Comparison of ENCODE assay signal across 26 mouse cellular contexts in the genomic region with DNA sequence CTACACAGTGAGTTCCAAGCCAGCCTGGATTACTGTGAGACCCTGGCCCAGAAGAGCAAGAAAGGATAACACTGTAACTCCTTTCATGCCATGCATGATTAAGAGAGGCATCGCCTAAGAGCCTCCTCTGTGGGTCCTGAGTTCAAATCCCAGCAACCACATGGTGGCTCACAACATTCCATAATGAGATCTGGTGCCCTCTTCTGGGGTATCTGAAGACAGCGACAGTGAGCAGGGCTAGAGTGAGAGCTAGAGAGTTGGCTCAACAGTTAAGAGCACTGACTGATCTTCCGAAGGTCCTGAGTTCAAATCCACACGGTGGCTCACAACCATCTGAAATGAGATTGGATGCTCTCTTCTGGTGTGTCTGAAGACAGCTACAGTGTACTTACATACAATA. TPM values are rescaled to one million over a fixed set of nuclear protein-coding genes. Genes with fewer than 3 reads are reported as not detected.
DNase-seq lines count a peak whose midpoint lies in the region; ATAC-seq and TF ChIP-seq lines count a peak whose summit lies in the region.
"Had no signal": no experiment of that assay in that cellular context is flagged by ENCODE, and none has a peak within 500 bp of the region (broad histone marks: within the 10 kb centered on the region; RNA-seq: fewer than 3 reads in every experiment).

No protein-coding gene starts in this region.

- no peaks in the 10 kb centered on the region for H3K27me3 ChIP-seq in intestine, postnatal 0 days (replicated peaks; ENCODE audit: control insufficient read depth, insufficient read depth, low read length)
- H3K27me3 ChIP-seq in intestine, embryonic 16.5 days (replicated peaks; ENCODE audit: control insufficient read depth, insufficient read depth, low read length) = no peaks in the 10 kb centered on the region
- no peaks in the 10 kb centered on the region for H3K27me3 ChIP-seq in liver, postnatal 0 days (ENCODE audit: insufficient read depth, low read length)
- no peaks in the 10 kb centered on the region for H3K27me3 ChIP-seq in liver, embryonic 11.5 days (replicated peaks; ENCODE audit: control insufficient read depth, insufficient read depth, low read length)
- H3K27me3 ChIP-seq: embryonic facial prominence, embryonic 13.5 days; forebrain, embryonic 12.5 days; heart, embryonic 12.5 days; intestine, embryonic 15.5 days; Patski had no signal

- WGBS in intestine, postnatal 0 days = 96% methylated on average over 4 of the region's 4 CpGs
- WGBS in intestine, embryonic 16.5 days = 96% methylated on average over 4 of the region's 4 CpGs
- WGBS in liver, postnatal 0 days (ENCODE audit: insufficient replicate concordance) = 86% methylated on average over 4 of the region's 4 CpGs
- WGBS in liver, embryonic 11.5 days = 88% methylated on average over 4 of the region's 4 CpGs

- H3K36me3 ChIP-seq in intestine, postnatal 0 days (ENCODE audit: control insufficient read depth, insufficient read depth) = peaks cover 4% of the 10 kb centered on the region; the same call in 1 of the 2 replicates
- no peaks in the 10 kb centered on the region for H3K36me3 ChIP-seq in intestine, embryonic 16.5 days (ENCODE audit: control insufficient read depth, insufficient read depth, low read length)
- no peaks in the 10 kb centered on the region for H3K36me3 ChIP-seq in liver, postnatal 0 days (replicated peaks; ENCODE audit: insufficient read depth, low read length)
- H3K36me3 ChIP-seq in liver, embryonic 11.5 days (ENCODE audit: control insufficient read depth, insufficient read depth, low read length) = 0 out of 2 replicates have a peak, but pooled peaks cover 2% of the 10 kb centered on the region
- H3K36me3 ChIP-seq: intestine, embryonic 15.5 days had no signal

- no peak for ATAC-seq in cerebellum, adult (ENCODE audit: insufficient number of reproducible peaks, low FRiP score, low TSS enrichment)
- ATAC-seq in intestine, postnatal 0 days = no peak
- ATAC-seq in intestine, embryonic 16.5 days = no peak
- no peak for ATAC-seq in liver, postnatal 0 days
- ATAC-seq in liver, embryonic 11.5 days (replicated peaks; ENCODE audit: low FRiP score) = no peak
- ATAC-seq: CD4-positive, CD25-positive, alpha-beta regulatory T cell, adult 4 months; forebrain, embryonic 16.5 days; intestine, embryonic 15.5 days; Patski had no signal

- H3K4me3 ChIP-seq in intestine, postnatal 0 days (ENCODE audit: low read depth, low read length) = no peak overlapping the region
- no peak overlapping the region for H3K4me3 ChIP-seq in intestine, embryonic 16.5 days (ENCODE audit: low read length)
- no peak overlapping the region for H3K4me3 ChIP-seq in liver, postnatal 0 days (ENCODE audit: low read depth, low read length)
- no peak overlapping the region for H3K4me3 ChIP-seq in liver, embryonic 11.5 days (ENCODE audit: low read depth, low read length)
- H3K4me3 ChIP-seq: embryonic facial prominence, embryonic 13.5 days; forebrain, embryonic 12.5 days; heart, embryonic 12.5 days; hindbrain, embryonic 10.5 days; intestine, embryonic 15.5 days had no signal

- H3K4me2 ChIP-seq in intestine, postnatal 0 days (replicated peaks; ENCODE audit: low read depth) = no peak overlapping the region
- H3K4me2 ChIP-seq in intestine, embryonic 16.5 days (ENCODE audit: low read depth, low read length) = no peak overlapping the region
- H3K4me2 ChIP-seq in liver, postnatal 0 days (ENCODE audit: low read depth, low read length) = no peak overlapping the region
- no peak overlapping the region for H3K4me2 ChIP-seq in liver, embryonic 11.5 days
- H3K4me2 ChIP-seq: embryonic facial prominence, embryonic 13.5 days; forebrain, embryonic 12.5 days; heart, embryonic 12.5 days; hindbrain, embryonic 14.5 days; intestine, embryonic 15.5 days had no signal

- TF ChIP-seq EP300 in liver, postnatal 0 days (IDR thresholded peaks at IDR 0.05; ENCODE audit: low read depth) = no peak

- peak; percentile 49 for DNase-seq in cerebellum, adult 11-12 months
- no peak for DNase-seq in liver, postnatal 0 days
- no peak for DNase-seq in liver, embryonic 11.5 days (ENCODE audit: low spot score)
- no peak for DNase-seq in adrenal gland, adult 8-10 months
- DNase-seq in thymus, postnatal 10 days (ENCODE audit: low spot score in 2 of 2) = no peak
- DNase-seq: adrenal gland, postnatal 25 days; B cell, adult 2 months; cerebellum, adult 11 months; cerebellum, postnatal 14 days; gastrocnemius, postnatal 14 days had no signal

- peak; percentile 39 for TF ChIP-seq CTCF in intestine, postnatal 0 days (IDR thresholded peaks at IDR 0.05; ENCODE audit: low read depth)
- peak; percentile 34 for TF ChIP-seq CTCF in liver, postnatal 0 days (IDR thresholded peaks at IDR 0.05; ENCODE audit: low read depth)

- H3K4me1 ChIP-seq in intestine, postnatal 0 days (replicated peaks; ENCODE audit: control insufficient read depth, insufficient read depth, low read length) = no peaks in the 10 kb centered on the region
- H3K4me1 ChIP-seq in intestine, embryonic 16.5 days (ENCODE audit: control insufficient read depth, insufficient read depth, low read length) = no peaks in the 10 kb centered on the region
- H3K4me1 ChIP-seq in liver, postnatal 0 days (ENCODE audit: insufficient read depth) = peaks cover 16% of the 10 kb centered on the region
- H3K4me1 ChIP-seq in liver, embryonic 11.5 days (replicated peaks; ENCODE audit: control insufficient read depth, insufficient read depth, low read length) = peaks cover 22% of the 10 kb centered on the region
- H3K4me1 ChIP-seq: embryonic facial prominence, embryonic 13.5 days; forebrain, embryonic 12.5 days; hindbrain, embryonic 10.5 days had no signal

- H3K9ac ChIP-seq in intestine, postnatal 0 days (ENCODE audit: low read depth, low read length) = no peak overlapping the region
- H3K9ac ChIP-seq in intestine, embryonic 16.5 days (ENCODE audit: low read depth, low read length) = no peak overlapping the region
- H3K9ac ChIP-seq in liver, postnatal 0 days (replicated peaks) = no peak overlapping the region
- H3K9ac ChIP-seq in liver, embryonic 11.5 days (ENCODE audit: low read depth, low read length) = no peak overlapping the region
- H3K9ac ChIP-seq: embryonic facial prominence, embryonic 13.5 days; forebrain, embryonic 12.5 days; heart, embryonic 12.5 days; hindbrain, embryonic 14.5 days; intestine, embryonic 15.5 days had no signal

- H3K27ac ChIP-seq in intestine, postnatal 0 days (ENCODE audit: low read depth, low read length) = no peak overlapping the region
- H3K27ac ChIP-seq in intestine, embryonic 16.5 days (ENCODE audit: low read length) = no peak overlapping the region
- H3K27ac ChIP-seq in liver, postnatal 0 days (ENCODE audit: low read depth) = no peak overlapping the region
- no peak overlapping the region for H3K27ac ChIP-seq in liver, embryonic 11.5 days (ENCODE audit: low read depth, low read length)
- H3K27ac ChIP-seq: embryonic facial prominence, embryonic 13.5 days; forebrain, embryonic 12.5 days; hindbrain, embryonic 10.5 days; hindbrain, embryonic 14.5 days; intestine, embryonic 15.5 days had no signal

- no peaks in the 10 kb centered on the region for H3K9me3 ChIP-seq in intestine, postnatal 0 days (ENCODE audit: control insufficient read depth)
- no peaks in the 10 kb centered on the region for H3K9me3 ChIP-seq in intestine, embryonic 16.5 days (ENCODE audit: control insufficient read depth, low read length)
- H3K9me3 ChIP-seq in liver, postnatal 0 days (ENCODE audit: low read length) = no peaks in the 10 kb centered on the region
- H3K9me3 ChIP-seq in liver, embryonic 11.5 days (ENCODE audit: control insufficient read depth, low read length) = no peaks in the 10 kb centered on the region
- H3K9me3 ChIP-seq: embryonic facial prominence, embryonic 13.5 days; forebrain, embryonic 12.5 days; heart, embryonic 12.5 days; hindbrain, embryonic 10.5 days; intestine, embryonic 15.5 days had no signal

RNA-seq across cellular contexts. Expression of gene Mindy1, which starts 6.7 kb away (rescaled TPM):
- polyA plus RNA-seq in intestine, postnatal 0 days (2015; fragmentation: Nextera tagmentation; extraction: Ambion mirVana) = 36.4 and 38.0 TPM in 2 replicates
- polyA plus RNA-seq in intestine, embryonic 16.5 days (2015; fragmentation: Nextera tagmentation; extraction: Ambion mirVana) = 39.8 and 41.4 TPM in 2 replicates
- 41.4 and 42.8 TPM in 2 replicates for polyA plus RNA-seq in liver, postnatal 0 days (2015; fragmentation: Nextera tagmentation; extraction: Ambion mirVana)
- 29.0 and 29.9 TPM in 2 replicates for polyA plus RNA-seq in liver, embryonic 11.5 days (2014; fragmentation: Nextera tagmentation; extraction: Ambion mirVana)
- 100 to 1,000 TPM; 127 to 191 (median 150) TPM for total RNA-seq in adrenal gland, adult 8-10 months (2022)

RNA-seq across cellular contexts. Expression of gene Prune1, which starts 7.4 kb away (rescaled TPM):
- polyA plus RNA-seq in intestine, postnatal 0 days (2015; fragmentation: Nextera tagmentation; extraction: Ambion mirVana) = 9.2 and 10.1 TPM in 2 replicates
- 15.0 and 16.1 TPM in 2 replicates for polyA plus RNA-seq in intestine, embryonic 16.5 days (2015; fragmentation: Nextera tagmentation; extraction: Ambion mirVana)
- polyA plus RNA-seq in liver, postnatal 0 days (2015; fragmentation: Nextera tagmentation; extraction: Ambion mirVana) = 10.6 and 10.7 TPM in 2 replicates
- polyA plus RNA-seq in liver, embryonic 11.5 days (2014; fragmentation: Nextera tagmentation; extraction: Ambion mirVana) = 19.8 and 22.7 TPM in 2 replicates
- 10 to 100 TPM; 26.8 to 34.8 (median 31.7) TPM for total RNA-seq in adrenal gland, adult 8-10 months (2022)

RNA-seq across cellular contexts. Expression of gene Bnipl, which starts 23.5 kb away (rescaled TPM):
- polyA plus RNA-seq in intestine, postnatal 0 days (2015; fragmentation: Nextera tagmentation; extraction: Ambion mirVana) = not detected in 2 replicates
- polyA plus RNA-seq in intestine, embryonic 16.5 days (2015; fragmentation: Nextera tagmentation; extraction: Ambion mirVana) = 0.51 and 0.72 TPM in 2 replicates
- not detected in 2 replicates for polyA plus RNA-seq in liver, postnatal 0 days (2015; fragmentation: Nextera tagmentation; extraction: Ambion mirVana)
- polyA plus RNA-seq in liver, embryonic 11.5 days (2014; fragmentation: Nextera tagmentation; extraction: Ambion mirVana) = 0.08 and 0.25 TPM in 2 replicates
- under 1 TPM in 1 of 4 experiments, not detected in 3; 0.75 TPM for total RNA-seq in adrenal gland, adult 8-10 months (2022)
- total RNA-seq: adrenal gland, adult 18-20 months; gastrocnemius, postnatal 14 days; granulocyte monocyte progenitor cell, adult 5-6 weeks; heart, adult 8-10 months; heart, postnatal 25 days had no signal
- polyA plus RNA-seq: CD4-positive, CD25-positive, alpha-beta regulatory T cell, adult 4 months; heart, embryonic 12.5 days; hindbrain, embryonic 14.5 days had no signal

RNA-seq across cellular contexts. Expression of gene Anxa9, which starts 32.5 kb away (rescaled TPM):
- polyA plus RNA-seq in intestine, postnatal 0 days (2015; fragmentation: Nextera tagmentation; extraction: Ambion mirVana) = 2.0 and 2.3 TPM in 2 replicates
- 1.9 and 2.0 TPM in 2 replicates for polyA plus RNA-seq in intestine, embryonic 16.5 days (2015; fragmentation: Nextera tagmentation; extraction: Ambion mirVana)
- 1.2 TPM in 2 replicates for polyA plus RNA-seq in liver, postnatal 0 days (2015; fragmentation: Nextera tagmentation; extraction: Ambion mirVana)
- 5.5 and 6.7 TPM in 2 replicates for polyA plus RNA-seq in liver, embryonic 11.5 days (2014; fragmentation: Nextera tagmentation; extraction: Ambion mirVana)
- 1 to 10 TPM; 1.9 to 4.2 (median 3.0) TPM for total RNA-seq in adrenal gland, adult 8-10 months (2022)

RNA-seq across cellular contexts. Expression of gene Gm128, which starts 33.1 kb away (rescaled TPM):
- polyA plus RNA-seq in intestine, postnatal 0 days (2015; fragmentation: Nextera tagmentation; extraction: Ambion mirVana) = 0.14 and 0.16 TPM in 2 replicates
- polyA plus RNA-seq in intestine, embryonic 16.5 days (2015; fragmentation: Nextera tagmentation; extraction: Ambion mirVana) = 0.17 and 0.29 TPM in 2 replicates
- 0.08 TPM in 1 of 2 replicates, not detected in the other for polyA plus RNA-seq in liver, postnatal 0 days (2015; fragmentation: Nextera tagmentation; extraction: Ambion mirVana)
- 0.95 and 1.0 TPM in 2 replicates for polyA plus RNA-seq in liver, embryonic 11.5 days (2014; fragmentation: Nextera tagmentation; extraction: Ambion mirVana)
- total RNA-seq in adrenal gland, adult 8-10 months (2022) = under 1 TPM in 1 of 4 experiments, not detected in 3; 0.19 TPM
- total RNA-seq: heart, adult 8-10 months; heart, postnatal 25 days had no signal
- polyA plus RNA-seq: forebrain, embryonic 16.5 days had no signal
